16 mouse cellular contexts compared by ENCODE assay signal in the genomic region with DNA sequence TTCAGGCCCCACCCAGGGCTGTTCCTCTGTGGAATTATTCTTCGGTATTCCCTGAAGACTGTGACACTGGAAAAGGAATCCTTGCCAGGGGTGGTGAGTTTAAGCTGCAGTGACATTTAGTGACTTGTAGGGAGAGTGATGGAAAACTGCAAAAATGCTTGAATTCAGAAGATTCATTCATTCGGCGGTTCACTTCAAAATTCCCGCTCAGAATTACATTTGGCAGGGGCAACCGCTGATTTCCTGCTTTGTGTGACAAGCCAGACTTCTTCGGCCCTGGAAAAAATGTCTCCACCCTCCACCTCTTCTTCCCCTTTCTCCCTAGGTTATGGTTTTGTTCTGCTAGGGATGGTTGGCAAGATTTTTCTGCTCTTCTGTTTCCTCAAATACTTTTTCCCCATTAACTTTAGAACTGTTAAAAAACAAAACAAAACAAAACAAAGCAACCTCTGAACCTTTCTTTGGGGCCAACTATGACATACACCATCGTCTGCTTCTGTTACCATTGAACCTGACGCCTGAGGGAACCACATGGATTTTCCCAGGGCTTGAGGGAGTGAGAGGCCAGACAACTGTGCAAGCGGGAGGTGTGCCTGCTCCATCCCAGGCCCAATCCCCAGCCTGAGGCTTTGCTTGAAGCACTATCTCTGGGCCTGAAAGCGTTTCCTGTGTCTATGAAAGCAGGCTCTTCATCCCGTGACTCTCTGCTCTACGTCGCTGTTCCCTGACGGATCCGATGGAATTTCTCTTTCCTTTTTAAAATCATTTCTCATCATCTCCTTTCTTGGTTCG.
DNase-seq lines count a peak whose midpoint lies in the region; ATAC-seq and TF ChIP-seq lines count a peak whose summit lies in the region.
"Had no signal": no experiment of that assay in that cellular context is flagged by ENCODE, and none has a peak within 500 bp of the region (broad histone marks: within the 10 kb centered on the region; RNA-seq: fewer than 3 reads in every experiment).

No protein-coding gene starts in this region.

- no peak for ATAC-seq in liver, embryonic 12.5 days
- no peak for ATAC-seq in heart, embryonic 15.5 days (replicated peaks; ENCODE audit: insufficient number of reproducible peaks, insufficient read depth, low FRiP score, low read depth)
- no peak for ATAC-seq in limb, embryonic 15.5 days (ENCODE audit: insufficient number of reproducible peaks, low FRiP score, low TSS enrichment, low read depth)
- ATAC-seq in midbrain, embryonic 15.5 days (replicated peaks): no peak
- ATAC-seq: activated CD4-positive, CD25-positive, alpha-beta regulatory T cell, adult 4 months; forebrain, embryonic 13.5 days had no signal

- WGBS in liver, adult 2 months: 30% methylated on average over 16 of the region's 16 CpGs
- 59% methylated on average over 16 of the region's 16 CpGs for WGBS in liver, embryonic 12.5 days (ENCODE audit: insufficient replicate concordance)
- WGBS in heart, adult 2 months: 40% methylated on average over 16 of the region's 16 CpGs
- 49% methylated on average over 16 of the region's 16 CpGs for WGBS in heart, embryonic 15.5 days
- WGBS in limb, embryonic 15.5 days: 62% methylated on average over 16 of the region's 16 CpGs
- 80% methylated on average over 16 of the region's 16 CpGs for WGBS in midbrain, embryonic 15.5 days

- H3K36me3 ChIP-seq in liver, adult 2 months (ENCODE audit: control insufficient read depth, insufficient read depth, low read length): no peaks in the 10 kb centered on the region
- H3K36me3 ChIP-seq in liver, embryonic 12.5 days: no peaks in the 10 kb centered on the region
- no peaks in the 10 kb centered on the region for H3K36me3 ChIP-seq in heart, adult 2 months (ENCODE audit: control insufficient read depth, insufficient read depth, low read length)
- no peaks in the 10 kb centered on the region for H3K36me3 ChIP-seq in heart, embryonic 15.5 days
- H3K36me3 ChIP-seq in limb, embryonic 15.5 days: no peaks in the 10 kb centered on the region
- no peaks in the 10 kb centered on the region for H3K36me3 ChIP-seq in midbrain, embryonic 15.5 days (replicated peaks)

- intact Hi-C loops in heart, adult 2 months (cut with DNase I): loop anchor here (5.0 kb wide), 1 partner anchor 45 kb away; no protein-coding TSS in a partner anchor
- intact Hi-C loops in left cerebral cortex, postnatal 14 days (cut with DNase I): no loop called here

- peaks cover 23% of the 10 kb centered on the region; the same call in 1 of the 2 replicates for H3K79me2 ChIP-seq in liver, adult 2 months (ENCODE audit: control insufficient read depth, insufficient read depth, low read length)
- no peaks in the 10 kb centered on the region for H3K79me2 ChIP-seq in heart, adult 2 months (replicated peaks; ENCODE audit: control insufficient read depth, insufficient read depth, low read length)

- H3K4me2 ChIP-seq in liver, embryonic 12.5 days: no peak overlapping the region
- peak overlapping the region; percentile 41 for H3K4me2 ChIP-seq in heart, embryonic 15.5 days
- no peak overlapping the region for H3K4me2 ChIP-seq in limb, embryonic 15.5 days
- H3K4me2 ChIP-seq in midbrain, embryonic 15.5 days: no peak overlapping the region
- H3K4me2 ChIP-seq: forebrain, embryonic 13.5 days had no signal

- no peak overlapping the region for H3K4me3 ChIP-seq in liver, adult 2 months (ENCODE audit: insufficient read depth, low read depth, low read length)
- no peak overlapping the region for H3K4me3 ChIP-seq in liver, embryonic 12.5 days
- no peak overlapping the region for H3K4me3 ChIP-seq in heart, adult 2 months
- H3K4me3 ChIP-seq in heart, embryonic 15.5 days: peak overlapping the region; percentile 8; the same call in 1 of the 2 replicates
- H3K4me3 ChIP-seq in limb, embryonic 15.5 days: no peak overlapping the region
- no peak overlapping the region for H3K4me3 ChIP-seq in midbrain, embryonic 15.5 days
- H3K4me3 ChIP-seq: forebrain, embryonic 13.5 days had no signal

- no peaks in the 10 kb centered on the region for H3K9me3 ChIP-seq in liver, embryonic 12.5 days (replicated peaks)
- H3K9me3 ChIP-seq in heart, embryonic 15.5 days (replicated peaks): no peaks in the 10 kb centered on the region
- no peaks in the 10 kb centered on the region for H3K9me3 ChIP-seq in limb, embryonic 15.5 days
- H3K9me3 ChIP-seq in midbrain, embryonic 15.5 days: no peaks in the 10 kb centered on the region
- H3K9me3 ChIP-seq: forebrain, embryonic 13.5 days had no signal

- no peak for TF ChIP-seq EP300 in heart, adult 2 months (IDR thresholded peaks at IDR 0.05; ENCODE audit: insufficient read depth, low read depth, low read length)

- H3K9ac ChIP-seq in liver, adult 2 months (ENCODE audit: low read depth, low read length): no peak overlapping the region
- no peak overlapping the region for H3K9ac ChIP-seq in liver, embryonic 12.5 days
- no peak overlapping the region for H3K9ac ChIP-seq in heart, adult 2 months (ENCODE audit: low read depth, low read length)
- no peak overlapping the region for H3K9ac ChIP-seq in heart, embryonic 15.5 days
- H3K9ac ChIP-seq in limb, embryonic 15.5 days: no peak overlapping the region
- H3K9ac ChIP-seq in midbrain, embryonic 15.5 days: no peak overlapping the region
- H3K9ac ChIP-seq: forebrain, embryonic 13.5 days; liver, embryonic 14.5 days had no signal

- H3K27me3 ChIP-seq in liver, adult 2 months (ENCODE audit: control insufficient read depth, insufficient read depth, low read length): no peaks in the 10 kb centered on the region
- H3K27me3 ChIP-seq in liver, embryonic 12.5 days (replicated peaks): 0 out of 2 replicates have a peak, but pooled peaks cover 5% of the 10 kb centered on the region
- H3K27me3 ChIP-seq in heart, adult 2 months (ENCODE audit: control insufficient read depth, insufficient read depth, low read length): no peaks in the 10 kb centered on the region
- H3K27me3 ChIP-seq in heart, embryonic 15.5 days: no peaks in the 10 kb centered on the region
- H3K27me3 ChIP-seq in limb, embryonic 15.5 days: no peaks in the 10 kb centered on the region
- H3K27me3 ChIP-seq in midbrain, embryonic 15.5 days (replicated peaks): no peaks in the 10 kb centered on the region
- H3K27me3 ChIP-seq: forebrain, embryonic 13.5 days; Patski had no signal

- no peak for TF ChIP-seq POLR2A in liver, adult 2 months (IDR thresholded peaks at IDR 0.05; ENCODE audit: extremely low read depth, insufficient read depth, low read length)
- TF ChIP-seq POLR2A in heart, adult 2 months (IDR thresholded peaks at IDR 0.05; ENCODE audit: insufficient read depth, low read depth, low read length): no peak

- no peak for TF ChIP-seq CTCF in liver, adult 2 months (IDR thresholded peaks at IDR 0.05; ENCODE audit: low read depth, low read length)
- no peak for TF ChIP-seq CTCF in heart, adult 2 months (IDR thresholded peaks at IDR 0.05)

- peaks cover 21% of the 10 kb centered on the region for H3K4me1 ChIP-seq in liver, adult 2 months (ENCODE audit: control insufficient read depth, insufficient read depth, low read length)
- H3K4me1 ChIP-seq in liver, embryonic 12.5 days: peaks cover 15% of the 10 kb centered on the region; the same call in 1 of the 2 replicates
- peaks cover 7% of the 10 kb centered on the region for H3K4me1 ChIP-seq in heart, adult 2 months (ENCODE audit: control insufficient read depth, insufficient read depth, low read length)
- peaks cover 46% of the 10 kb centered on the region for H3K4me1 ChIP-seq in heart, embryonic 15.5 days (replicated peaks)
- H3K4me1 ChIP-seq in limb, embryonic 15.5 days: peaks cover 33% of the 10 kb centered on the region
- H3K4me1 ChIP-seq in midbrain, embryonic 15.5 days: peaks cover 15% of the 10 kb centered on the region

- peak; percentile 79 for DNase-seq in liver, adult 2 months (ENCODE audit: extremely low read depth, low read depth, low spot score)
- no peak for DNase-seq in heart, adult 2 months
- DNase-seq in left cerebral cortex, postnatal 14 days (ENCODE audit: low spot score in 2 of 2): no peak
- DNase-seq in retina, embryonic 14.5 days (ENCODE audit: low spot score): no peak
- DNase-seq: cerebellum, adult 2 months; kidney, adult 11 months; kidney, postnatal 10 days; thymus, postnatal 4 days had no signal

- H3K27ac ChIP-seq in liver, adult 2 months (replicated peaks; ENCODE audit: insufficient read depth, low read depth, low read length): peak overlapping the region; percentile 61
- H3K27ac ChIP-seq in liver, embryonic 12.5 days: no peak overlapping the region
- H3K27ac ChIP-seq in heart, adult 2 months: peak overlapping the region; percentile 48
- H3K27ac ChIP-seq in heart, embryonic 15.5 days: peak overlapping the region; percentile 70
- H3K27ac ChIP-seq in limb, embryonic 15.5 days: peak overlapping the region; percentile 35
- no peak overlapping the region for H3K27ac ChIP-seq in midbrain, embryonic 15.5 days
- H3K27ac ChIP-seq: forebrain, embryonic 13.5 days; liver, embryonic 14.5 days had no signal

Comparison
In these comparisons a context has a peak if more than half of its experiments do, and no peak if none do; other contexts are left out.
1. H3K27ac ChIP-seq: peak in liver, adult 2 months (single experiment), heart, adult 2 months (single experiment), heart, embryonic 15.5 days (single experiment) and limb, embryonic 15.5 days (single experiment); none in liver, embryonic 12.5 days (single experiment) and midbrain, embryonic 15.5 days (single experiment).